Mouse (Mus musculus): ENCODE results near the gene Nell1.

The Nell1 gene

DNA sequence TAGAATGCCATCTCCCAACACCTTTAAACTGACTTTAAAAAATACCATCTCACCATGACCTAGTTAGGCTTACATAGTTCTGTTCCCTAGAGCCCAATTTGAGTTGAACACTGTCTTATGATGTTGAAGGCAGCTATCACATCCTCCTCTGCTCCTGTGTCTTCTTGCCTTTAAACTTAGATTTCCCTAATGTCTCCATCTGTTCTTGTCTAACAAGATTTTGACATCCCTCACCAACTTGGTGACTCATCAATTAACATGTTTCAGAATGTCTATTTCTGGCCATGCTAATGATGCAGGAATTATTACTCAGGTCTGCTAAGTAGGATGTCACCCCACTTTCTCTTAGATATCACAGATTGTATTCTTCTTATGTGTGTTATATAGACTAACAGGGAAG, 532.4 kb downstream of the Nell1 start:
- no peak for DNase-seq (ENCODE audit: low read depth in 2 of 2, low spot score in 2 of 2)

DNA sequence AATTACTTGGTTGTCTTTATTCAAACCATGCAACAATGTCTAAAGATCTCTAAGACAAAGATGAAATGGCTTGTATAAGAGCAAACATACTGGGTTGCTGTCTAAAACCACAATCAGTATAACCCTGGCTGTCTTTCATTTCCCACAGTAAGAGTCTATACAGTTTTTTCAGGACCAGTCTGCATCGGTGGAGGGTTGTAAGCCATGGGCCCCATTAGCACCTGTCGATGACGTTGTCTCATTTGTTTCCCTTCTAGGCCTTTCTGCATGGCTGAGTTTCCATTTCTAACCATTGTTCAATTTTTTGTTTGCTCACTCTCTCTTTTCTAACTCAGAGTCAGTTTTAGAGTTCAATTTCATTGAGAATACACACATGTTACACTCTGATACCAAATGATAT, 540.2 kb downstream of the Nell1 start:
- DNase-seq (ENCODE audit: low read depth in 2 of 2, low spot score in 2 of 2) = no peak

DNA sequence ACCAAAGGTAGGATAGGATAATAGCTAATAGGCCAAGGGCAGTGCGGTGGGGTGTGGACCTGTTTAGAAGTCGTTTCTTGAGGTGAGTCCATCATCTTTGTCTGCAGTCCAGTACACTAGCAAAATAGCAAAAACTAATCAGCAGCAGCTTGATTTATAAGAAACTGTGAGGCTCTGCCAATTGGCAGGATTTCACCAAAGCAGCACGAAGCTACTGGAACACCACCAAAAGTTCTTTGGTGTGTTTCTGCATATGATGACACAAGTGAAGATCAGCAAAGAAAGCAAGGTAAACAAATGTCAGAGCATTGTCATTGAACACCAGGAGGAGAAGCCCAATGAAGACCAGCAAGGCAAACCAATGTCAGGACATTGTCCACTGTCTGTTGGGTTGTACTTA, 542.0 kb downstream of the Nell1 start:
- DNase-seq (ENCODE audit: low read depth in 2 of 2, low spot score in 2 of 2) = no peak

DNA sequence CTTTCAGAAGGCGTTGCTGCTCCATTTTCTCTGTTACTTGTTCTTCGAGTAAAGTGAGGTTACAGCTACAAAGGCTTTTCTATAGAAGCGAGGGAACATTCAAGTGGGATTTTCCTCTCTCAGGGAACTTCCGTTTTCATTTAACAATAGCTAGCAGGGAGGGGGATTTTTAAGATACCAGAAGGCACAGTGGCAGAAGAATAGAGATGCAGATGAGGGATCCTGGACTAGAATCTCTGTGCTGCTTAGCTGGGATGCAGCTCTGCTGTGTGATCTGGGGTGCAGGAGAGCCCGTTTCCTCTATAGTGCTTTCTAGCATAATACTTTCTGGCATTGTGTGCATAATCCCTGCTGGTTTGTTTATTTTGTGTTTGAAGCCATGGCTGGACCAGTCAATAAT, 568.7 kb downstream of the Nell1 start:
- no peak for DNase-seq (ENCODE audit: low read depth in 2 of 2, low spot score in 2 of 2)

DNA sequence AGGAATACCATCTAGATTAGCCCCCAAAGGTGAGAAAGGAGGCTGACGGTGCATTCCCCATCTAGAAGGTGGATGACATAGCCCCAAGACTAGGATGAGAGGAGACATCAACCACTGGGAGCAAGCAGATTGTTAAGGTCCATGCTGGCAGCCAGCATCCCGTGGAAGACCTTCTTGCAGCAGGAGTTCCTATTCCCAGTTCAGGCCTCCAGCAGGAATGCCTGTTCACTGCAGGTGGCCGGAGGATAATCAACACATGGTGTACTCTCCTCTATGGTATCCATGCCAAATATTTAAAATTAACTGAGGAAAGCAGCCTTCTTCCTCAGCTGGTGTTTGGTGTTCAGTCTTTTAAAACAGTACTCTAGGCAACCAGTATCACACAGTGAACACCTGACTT, 574.9 kb downstream of the Nell1 start:
- no peak for DNase-seq (ENCODE audit: low read depth in 2 of 2, low spot score in 2 of 2)

DNA sequence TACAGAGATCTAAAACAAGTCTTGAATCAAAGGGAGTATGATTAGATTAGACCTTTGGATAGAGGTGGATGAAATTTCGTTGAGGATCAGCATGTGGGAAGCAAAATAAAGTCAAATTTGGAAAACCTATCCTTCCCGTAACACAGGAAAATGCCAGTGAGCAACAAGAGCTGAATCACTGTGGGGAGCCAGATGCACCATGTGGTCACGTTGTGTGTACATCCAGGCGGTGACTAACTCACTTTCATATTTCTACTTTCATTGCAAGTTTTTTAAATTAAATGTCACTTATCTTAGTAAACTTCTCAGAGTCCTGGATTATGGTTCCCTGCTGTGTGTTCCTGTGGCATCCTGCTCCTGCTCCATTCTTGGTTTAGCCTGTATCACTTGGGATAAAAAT, 576.8 kb downstream of the Nell1 start:
- no peak for DNase-seq (ENCODE audit: low read depth in 2 of 2, low spot score in 2 of 2)

DNA sequence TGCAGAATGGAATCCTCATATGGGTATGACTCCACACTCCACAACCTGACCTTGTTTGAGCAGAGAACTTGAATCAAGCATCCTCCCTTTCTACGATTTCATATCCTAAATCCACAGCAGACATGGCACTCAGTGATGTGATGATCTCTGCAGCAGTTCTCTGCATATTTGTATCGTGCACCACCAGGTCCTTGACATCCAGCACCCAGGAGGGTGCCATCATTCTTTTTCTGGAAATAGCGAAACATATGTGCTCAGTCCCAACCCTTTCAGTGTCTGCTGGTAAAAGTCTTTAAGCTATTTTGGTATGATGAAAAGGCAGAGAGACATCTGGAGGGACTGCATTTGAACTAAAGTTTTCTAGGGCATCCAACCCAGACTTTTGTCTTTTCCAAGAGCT, 588.0 kb downstream of the Nell1 start:
- no peak for DNase-seq (ENCODE audit: low read depth in 2 of 2, low spot score in 2 of 2)

DNA sequence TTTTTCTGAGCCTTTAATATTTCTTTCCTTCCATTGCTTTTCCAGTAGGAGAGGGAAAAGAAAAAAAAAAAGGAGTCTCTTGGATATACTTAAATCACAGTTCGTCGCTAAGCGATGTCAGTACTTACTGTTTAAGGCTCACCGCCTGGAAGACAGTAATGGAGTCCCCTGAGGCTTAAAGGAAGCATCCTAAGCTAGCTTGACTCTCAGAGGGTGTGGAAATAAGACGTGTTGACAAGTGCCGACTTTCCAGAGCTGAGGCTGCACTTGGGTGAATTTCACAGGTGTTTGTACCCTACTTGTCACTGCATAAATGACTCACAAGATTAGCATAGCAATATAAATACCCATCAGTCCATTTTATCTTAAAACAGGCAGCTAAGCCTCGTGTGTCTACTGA, 599.2 kb downstream of the Nell1 start:
- DNase-seq (ENCODE audit: low read depth in 2 of 2, low spot score in 2 of 2) = no peak

DNA sequence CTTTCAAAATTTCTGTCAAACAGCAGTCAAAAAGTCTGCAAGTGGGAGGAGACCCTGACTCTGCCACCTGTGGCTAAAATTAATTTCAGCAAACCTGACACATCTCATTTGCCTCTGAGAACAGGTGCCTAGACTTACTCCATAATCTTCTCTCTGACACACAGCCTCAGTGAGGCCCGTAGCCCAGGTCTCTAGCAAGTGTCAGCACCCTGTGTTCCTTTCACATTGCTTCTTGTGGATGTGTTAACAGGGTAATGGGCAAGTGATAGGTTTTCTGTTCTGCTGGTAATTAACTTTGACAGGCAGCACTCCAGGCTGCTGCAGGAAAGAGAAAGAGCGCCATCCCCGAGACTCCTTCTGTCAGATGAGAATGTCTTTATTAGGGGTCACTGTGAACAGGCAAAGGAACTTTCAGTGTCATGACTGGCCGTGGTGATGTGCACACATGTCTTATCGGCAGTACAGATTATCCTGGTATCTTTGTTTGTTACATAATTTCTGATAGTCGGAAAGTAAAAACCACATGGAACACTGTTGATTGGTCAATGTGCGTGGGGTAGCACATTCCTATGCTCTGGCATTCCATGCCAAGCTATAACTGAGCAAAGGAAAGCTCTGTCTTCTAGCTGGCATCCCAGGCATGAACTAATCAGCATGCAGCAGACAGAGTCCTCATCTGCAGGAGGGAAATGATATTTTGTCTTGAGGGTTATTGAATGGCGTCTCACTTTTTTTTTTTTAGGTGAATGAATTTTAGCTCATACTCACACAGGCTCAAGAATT, 614.2 kb downstream of the Nell1 start:
- DNase-seq (ENCODE audit: low read depth in 2 of 2, low spot score in 2 of 2) = no peak

DNA sequence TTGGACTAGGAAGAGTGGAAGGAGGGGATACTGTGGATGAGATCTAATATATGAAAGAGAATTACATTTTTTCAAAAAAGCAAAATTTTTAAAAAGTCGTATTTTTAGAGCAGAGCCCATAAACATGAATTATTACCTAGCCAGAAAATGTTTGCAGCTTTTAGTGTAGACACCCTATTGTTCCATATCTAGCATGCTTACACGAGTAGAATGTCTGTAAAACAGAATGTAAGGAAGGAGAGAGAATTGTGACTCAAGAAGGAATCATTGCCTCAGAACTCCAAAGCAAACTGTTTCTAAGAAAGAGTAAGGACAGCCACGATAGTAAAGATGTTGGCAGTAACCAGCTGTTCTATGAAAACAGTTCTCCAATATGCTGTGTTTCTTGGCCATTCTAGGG, 624.2 kb downstream of the Nell1 start, which contains the start of gene 4933405O20Rik:
TSS of gene 4933405O20Rik (plus strand) at position 301 of the 400 bp plus-strand sequence.
- DNase-seq (ENCODE audit: low read depth in 2 of 2, low spot score in 2 of 2) = no peak

DNA sequence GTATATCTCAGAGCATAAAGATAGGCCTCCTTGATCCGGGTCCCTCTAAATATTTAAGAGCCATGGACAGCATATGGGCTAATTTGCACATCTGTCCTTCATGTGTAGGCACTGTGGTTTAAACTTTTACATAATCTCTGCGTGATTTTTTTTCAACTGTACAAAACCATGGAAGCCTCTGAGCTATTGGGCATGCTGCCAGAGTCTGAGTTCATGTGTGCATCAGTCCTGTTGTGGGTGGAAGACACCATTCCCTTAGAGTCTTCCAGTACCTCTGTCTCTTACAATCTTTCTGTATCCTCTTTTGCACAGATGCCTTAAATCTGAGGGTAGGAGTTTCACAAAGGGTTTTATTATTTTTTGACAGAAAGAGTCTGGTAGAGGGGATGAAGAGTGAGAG, 639.4 kb downstream of the Nell1 start:
- DNase-seq (ENCODE audit: low read depth in 2 of 2, low spot score in 2 of 2) = no peak

DNA sequence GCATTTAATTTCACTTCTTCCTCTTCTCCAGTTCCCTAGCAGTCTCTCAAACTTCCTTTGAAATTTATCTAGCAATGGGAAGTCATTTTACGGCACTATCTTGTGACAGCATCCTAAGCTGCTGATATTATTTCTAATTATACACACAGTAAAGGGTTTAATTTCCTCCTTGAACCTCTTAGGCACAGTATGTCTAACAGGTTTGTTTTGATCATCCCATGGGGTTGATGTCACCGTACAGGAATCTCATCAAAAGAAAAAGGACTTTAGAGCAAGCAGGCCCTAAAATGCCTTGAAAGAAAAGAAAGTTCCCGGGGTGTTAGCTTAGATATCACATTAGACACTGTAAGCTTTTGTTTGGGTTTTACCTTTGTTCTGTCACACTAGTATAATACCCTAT, 654.5 kb downstream of the Nell1 start:
- no peak for DNase-seq (ENCODE audit: low read depth in 2 of 2, low spot score in 2 of 2)

DNA sequence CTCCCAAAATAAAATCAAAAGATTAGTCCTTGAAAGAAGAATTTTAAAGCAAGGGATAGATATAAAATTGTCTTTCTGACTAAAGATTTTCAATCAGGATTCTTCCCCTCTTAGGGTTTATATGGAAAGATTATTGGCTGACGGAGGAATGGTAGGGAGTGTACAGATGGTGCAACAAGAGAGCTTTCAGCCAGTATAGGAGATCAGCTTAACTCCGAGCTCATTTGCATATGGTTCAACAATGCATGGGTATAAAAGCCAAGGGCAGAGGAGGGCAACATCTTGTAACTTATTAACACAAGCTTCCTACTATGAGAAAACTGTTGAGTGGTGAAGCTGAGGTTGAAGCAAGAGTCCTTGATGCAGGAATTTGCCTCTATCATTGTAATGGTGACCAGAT, 658.5 kb downstream of the Nell1 start:
- DNase-seq (ENCODE audit: low read depth in 2 of 2, low spot score in 2 of 2) = no peak

DNA sequence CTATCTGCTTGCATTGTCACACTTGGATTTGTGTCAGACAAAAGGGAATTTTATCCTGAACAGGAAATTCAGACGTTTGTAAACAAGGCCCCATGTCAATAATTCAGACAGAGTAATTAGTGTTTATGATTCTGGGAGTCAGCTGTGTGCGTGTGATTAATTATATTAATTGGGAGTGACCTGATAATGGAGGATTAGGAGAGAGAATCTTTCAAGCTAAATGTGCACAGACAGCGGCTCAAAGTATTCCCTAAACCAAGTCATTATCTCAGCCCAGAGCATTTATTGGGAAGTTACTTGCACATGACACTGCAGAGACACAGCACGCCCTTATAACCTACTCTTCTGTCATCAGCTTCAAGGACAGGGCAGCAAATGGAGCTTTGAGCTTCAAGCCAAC, 697.6 kb downstream of the Nell1 start:
- no peak for DNase-seq (ENCODE audit: low read depth in 2 of 2, low spot score in 2 of 2)

DNA sequence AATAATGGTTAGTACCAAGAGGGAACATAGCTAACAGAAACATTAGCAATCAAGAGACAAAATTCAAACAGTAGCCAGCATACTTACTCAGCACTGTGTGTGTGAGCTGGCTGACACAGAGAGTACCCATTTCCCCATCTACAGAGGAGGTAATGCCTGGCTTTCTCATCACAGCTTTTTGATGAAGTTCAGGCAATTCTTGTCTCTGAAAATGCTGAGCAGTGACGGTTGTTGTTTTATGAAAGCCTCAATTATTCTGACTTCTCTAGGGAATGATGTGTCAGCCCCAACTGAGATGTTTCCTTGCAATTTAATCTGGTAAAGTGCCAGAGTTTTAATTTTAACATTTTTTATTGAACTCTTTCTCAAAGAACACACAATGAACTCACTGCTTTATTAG, 700.8 kb downstream of the Nell1 start:
- DNase-seq (ENCODE audit: low read depth in 2 of 2, low spot score in 2 of 2) = no peak

DNA sequence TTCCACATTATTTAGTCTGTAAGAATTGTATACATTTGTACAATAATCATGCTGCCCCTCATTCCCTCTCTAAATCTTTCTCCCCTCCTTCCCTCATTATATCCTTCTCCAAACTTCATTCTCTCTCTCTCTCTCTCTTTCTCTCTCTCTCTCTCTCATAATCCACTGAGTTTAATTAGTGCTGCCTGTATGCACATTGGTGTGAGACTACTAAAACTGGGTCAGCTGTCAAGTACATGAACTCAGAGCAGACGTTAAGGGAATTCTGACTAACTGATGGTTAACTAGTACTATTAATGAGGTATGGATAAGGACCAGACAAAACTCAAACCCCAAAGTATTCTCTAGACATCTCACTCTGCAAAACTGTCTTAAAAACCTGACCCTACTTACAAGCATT, 702.8 kb downstream of the Nell1 start:
- DNase-seq (ENCODE audit: low read depth in 2 of 2, low spot score in 2 of 2) = no peak

DNA sequence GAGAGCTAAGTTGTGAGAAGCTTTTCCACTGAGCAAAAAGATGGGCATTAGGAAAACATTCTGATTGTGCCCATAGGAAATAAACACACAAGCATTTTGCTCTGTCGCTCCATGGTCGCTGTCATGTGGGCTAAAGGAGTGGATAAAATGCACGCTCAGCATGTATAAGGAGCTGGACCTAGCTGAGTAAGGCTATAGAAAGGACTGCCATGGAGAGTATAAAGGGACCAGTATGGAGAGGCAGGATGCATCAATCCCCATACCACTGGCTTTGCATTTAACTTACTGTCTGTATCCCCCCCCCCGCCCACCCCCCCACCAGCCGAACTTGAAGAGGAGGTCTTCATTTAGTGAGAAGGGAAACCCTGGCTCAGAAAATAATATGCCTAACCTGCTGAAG, 711.7 kb downstream of the Nell1 start:
- no peak for DNase-seq (ENCODE audit: low read depth in 2 of 2, low spot score in 2 of 2)

DNA sequence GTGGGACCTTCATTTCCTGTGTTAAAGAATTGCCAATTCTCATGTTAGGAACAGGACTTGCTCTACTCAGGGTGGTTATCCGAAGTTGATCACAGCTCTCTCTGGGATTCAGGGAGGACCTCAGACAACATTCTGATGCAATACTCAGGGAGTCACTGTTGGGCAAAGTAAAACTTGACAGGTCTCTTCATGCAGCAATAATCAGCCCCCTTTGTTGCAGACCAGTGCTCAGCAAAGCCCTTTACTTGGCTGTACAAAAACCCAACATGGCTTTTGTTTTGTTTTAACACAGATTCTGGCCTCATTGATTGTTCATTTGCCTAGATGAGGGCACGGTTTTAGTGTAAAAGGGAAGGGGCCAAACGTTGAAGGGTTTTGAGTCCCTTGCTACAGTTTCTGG, 750.5 kb downstream of the Nell1 start:
- no peak for DNase-seq (ENCODE audit: low read depth in 2 of 2, low spot score in 2 of 2)

DNA sequence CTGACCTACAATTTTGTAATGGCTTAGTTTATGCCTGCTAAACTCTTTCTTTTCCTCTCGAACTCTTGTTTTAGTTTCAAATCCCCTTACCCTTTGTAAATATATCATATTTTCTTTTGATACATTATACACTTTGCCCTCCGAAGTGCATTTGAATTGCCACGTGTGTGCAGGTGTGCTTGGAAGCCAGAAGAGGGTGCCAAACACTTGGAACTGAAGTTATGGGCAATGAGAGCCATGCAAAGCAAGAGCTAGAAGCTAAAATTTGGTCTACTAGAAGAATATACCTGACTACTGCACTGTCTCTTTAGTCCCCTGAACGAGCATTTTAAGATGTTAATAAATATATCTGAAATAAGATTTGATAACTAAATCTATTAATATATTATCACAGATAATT, 756.3 kb downstream of the Nell1 start:
- DNase-seq (ENCODE audit: low read depth in 2 of 2, low spot score in 2 of 2) = no peak

DNA sequence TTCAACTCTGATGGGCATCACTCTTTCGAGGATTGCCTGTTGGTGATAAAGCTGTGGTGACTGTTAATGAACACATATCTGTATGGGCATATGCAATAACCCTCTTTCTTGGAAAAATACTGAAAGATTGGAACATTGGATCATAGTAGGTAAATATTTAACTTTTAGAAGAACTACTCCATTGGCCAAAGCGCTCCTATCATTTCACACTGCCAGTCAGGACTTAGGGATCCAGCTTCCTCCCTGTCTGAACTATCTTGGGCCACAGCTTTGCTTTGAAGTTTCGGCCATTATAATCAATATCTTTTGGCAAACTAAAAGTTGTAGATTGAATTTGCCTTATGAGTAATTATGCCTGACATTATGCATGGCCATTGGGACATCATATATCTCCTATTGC, 780.9 kb downstream of the Nell1 start:
- DNase-seq (ENCODE audit: low read depth in 2 of 2, low spot score in 2 of 2) = no peak

DNA sequence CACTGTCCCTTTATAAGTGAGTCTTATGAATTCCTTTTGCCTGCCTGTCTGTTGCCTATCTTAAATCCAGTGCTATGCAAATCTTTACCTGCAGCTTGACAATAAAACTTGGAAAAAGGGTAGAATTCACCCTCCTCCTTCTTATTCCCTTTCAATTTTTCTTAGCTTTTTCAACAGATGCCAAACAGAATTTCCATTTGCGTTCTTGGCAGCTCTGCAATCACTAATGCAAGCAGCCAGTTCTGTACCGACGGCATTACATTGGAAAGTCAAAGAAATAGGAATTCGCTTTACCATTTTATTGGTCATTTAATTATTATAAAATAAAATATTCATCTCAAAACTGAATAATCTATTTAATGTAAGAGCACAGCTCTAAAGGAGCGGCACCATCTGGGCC, 781.7 kb downstream of the Nell1 start:
- DNase-seq (ENCODE audit: low read depth in 2 of 2, low spot score in 2 of 2) = no peak

DNA sequence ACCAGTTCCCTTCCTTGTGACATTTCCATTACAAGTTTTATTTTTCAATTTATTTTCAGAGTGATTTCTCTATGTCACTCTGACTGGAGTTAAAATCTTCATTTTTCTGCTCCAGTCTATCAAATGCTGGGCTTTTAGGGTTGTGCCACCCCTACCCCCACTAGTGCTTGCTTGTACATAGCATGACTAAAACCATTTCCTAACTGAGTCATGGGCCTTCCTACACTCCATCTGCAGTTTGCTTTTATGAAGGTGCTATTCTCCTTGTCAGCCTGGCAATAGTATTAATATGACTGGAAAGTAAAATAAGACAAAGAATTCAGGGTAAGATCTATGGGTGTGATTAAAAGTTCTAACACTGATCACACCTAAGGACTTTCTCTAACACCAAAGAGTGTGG, 798.9 kb downstream of the Nell1 start:
- DNase-seq (ENCODE audit: low read depth in 2 of 2, low spot score in 2 of 2) = no peak

DNA sequence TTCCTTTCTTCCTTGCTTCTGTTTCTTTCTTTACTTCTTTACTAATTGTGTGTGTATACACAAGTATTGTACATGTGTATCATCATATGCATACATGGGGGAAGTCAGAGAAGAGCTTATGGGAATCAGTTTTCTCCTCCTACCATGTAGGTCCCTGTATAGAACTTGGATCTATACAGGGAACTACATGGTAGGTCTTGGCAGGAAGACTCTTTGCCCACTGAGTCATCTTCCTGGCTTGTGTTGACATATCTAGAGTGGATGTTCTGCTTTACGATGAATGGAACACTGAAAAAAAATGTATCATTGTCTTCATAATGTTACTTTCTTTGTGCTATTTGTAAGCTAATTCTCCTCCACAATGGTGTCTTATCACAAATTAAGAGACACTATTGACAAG, 806.4 kb downstream of the Nell1 start:
- DNase-seq (ENCODE audit: low read depth in 2 of 2, low spot score in 2 of 2) = no peak

DNA sequence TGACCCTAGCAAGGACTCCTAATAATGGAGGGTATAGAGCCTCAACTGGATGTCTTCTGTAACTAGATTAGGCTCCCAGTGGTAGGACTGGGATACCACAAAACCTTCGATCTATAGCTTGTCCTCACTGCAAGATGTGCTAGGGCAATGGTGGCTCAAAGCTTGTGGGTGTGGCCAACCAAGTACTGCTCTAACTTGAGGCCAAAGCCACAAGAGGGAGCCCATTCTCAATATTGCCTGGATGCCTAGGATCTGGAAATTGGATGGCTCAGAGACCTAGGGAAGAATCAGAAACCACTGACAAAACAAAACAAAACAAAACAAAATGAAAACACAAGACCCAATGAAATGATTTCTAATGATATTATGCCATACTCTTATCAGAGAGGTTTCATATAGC, 809.0 kb downstream of the Nell1 start:
- no peak for DNase-seq (ENCODE audit: low read depth in 2 of 2, low spot score in 2 of 2)

Data from CD8-positive naive resting alpha-beta T cell, adult 2 months (primary cell).